Mouse (Mus musculus): ENCODE results near the gene Hecw1.

GRCm38 (mm10) chr13:14561336-14561735, 38.3 kb upstream of the Hecw1 start:
- TF ChIP-seq EP300 (IDR thresholded peaks at IDR 0.05; ENCODE audit: low read depth), result no peak
- TF ChIP-seq CTCF (IDR thresholded peaks at IDR 0.05; ENCODE audit: low read depth), result no peak

Measured in liver, embryonic 14.5 days (tissue).